Mouse (Mus musculus): ENCODE results near the gene Gm3045. TPM values are rescaled to one million over a fixed set of nuclear protein-coding genes. Genes with fewer than 3 reads are reported as not detected.

Gm3045 gene
- total RNA-seq (2014; rRNA removed) (not detected in 2 replicates), polyA plus RNA-seq (2015; fragmentation: Nextera tagmentation; extraction: Ambion mirVana) (not detected in 2 replicates)

DNA sequence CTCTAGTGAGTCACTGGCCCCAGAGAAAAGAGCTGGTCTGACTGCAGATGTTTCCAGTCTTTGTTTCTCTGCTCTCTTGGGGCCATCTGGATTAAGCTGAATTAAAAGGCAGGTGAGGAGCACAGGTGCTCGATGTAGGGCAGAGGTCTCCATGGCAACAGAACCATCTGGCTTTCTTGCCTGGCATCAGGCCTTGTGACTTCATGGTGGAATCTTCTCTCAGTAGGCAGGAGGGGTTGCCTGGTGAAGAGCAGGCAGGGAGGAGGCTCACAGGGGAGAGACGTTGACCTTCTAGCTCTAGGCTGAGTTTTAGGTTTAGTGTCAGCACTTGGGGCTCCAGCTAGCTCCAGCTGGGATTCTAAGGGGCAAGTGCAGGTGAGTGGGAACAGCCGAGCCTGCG, at the start of gene Gm3045:
Gm3045 (plus strand) TSS at position 230 of the 400 bp plus-strand sequence.
- Histone ChIP-seq H3K9me3 (ENCODE audit: low read length) (no peaks in the 10 kb centered on the region), H3K27ac (ENCODE audit: low read depth, low read length) (no peak within 1 kb of the TSS), H3K9ac (replicated peaks; ENCODE audit: low read length, poor library complexity, severe bottlenecking) (no peak within 1 kb of the TSS), H3K4me1 (ENCODE audit: insufficient read depth, low read length) (no peaks in the 10 kb centered on the region), H3K36me3 (ENCODE audit: insufficient read depth, low read length) (no peaks in the 10 kb centered on the region), H3K27me3 (ENCODE audit: insufficient read depth, low read length) (peaks cover 4% of the 10 kb centered on the region; the same call in 1 of the 2 replicates), H3K4me2 (ENCODE audit: low read depth, low read length, poor library complexity, severe bottlenecking) (no peak within 1 kb of the TSS), H3K4me3 (ENCODE audit: low read depth, low read length) (no peak within 1 kb of the TSS)
- WGBS = 74% methylated on average over 4 of the region's 4 CpGs
- DNase-seq (ENCODE audit: low spot score) (peak; percentile 56), ATAC-seq (ENCODE audit: low FRiP score) (no peak)
- no peak for TF ChIP-seq CTCF (IDR thresholded peaks at IDR 0.05)

DNA sequence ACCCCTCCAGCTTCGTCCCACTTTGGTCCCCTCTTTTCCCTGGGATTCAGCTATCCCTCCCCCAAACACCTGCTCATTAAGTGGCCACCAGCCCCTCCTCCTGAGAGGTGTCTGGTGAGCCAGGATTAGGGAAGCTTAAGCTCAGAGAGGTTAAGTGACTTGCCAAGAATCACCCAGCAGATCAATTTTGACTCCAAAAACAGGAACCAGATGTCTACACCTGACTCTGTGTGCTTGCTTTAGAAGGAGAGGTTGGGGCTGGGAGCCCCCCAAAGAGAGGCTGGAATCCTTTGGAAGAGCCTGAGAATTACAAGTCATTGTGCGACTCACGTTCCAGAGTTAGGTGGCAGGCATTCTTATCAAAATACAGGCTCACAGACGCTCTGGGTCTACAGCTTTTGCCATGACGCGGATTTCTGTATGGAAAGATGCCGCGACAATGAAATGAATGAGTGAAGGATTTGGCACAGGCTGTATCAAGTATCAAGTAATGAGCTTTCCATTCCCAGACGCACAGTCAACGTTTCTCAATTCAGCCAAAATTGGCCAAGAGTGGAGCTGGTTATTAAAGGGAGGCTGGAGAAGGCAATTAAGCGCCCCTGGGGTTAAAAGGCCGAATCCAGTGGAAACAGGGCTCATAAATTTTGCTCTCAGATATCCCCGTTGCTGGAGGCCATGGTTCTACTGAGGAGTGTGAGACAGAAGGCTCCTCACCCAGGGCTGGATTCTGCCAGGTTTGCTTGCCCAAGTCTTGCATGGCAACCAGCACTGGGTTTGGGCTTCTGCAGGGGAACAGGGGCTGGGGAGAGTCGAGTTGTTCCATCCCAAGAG, 45.3 kb upstream of the Gm3045 start:
- Histone ChIP-seq H3K9me3 (ENCODE audit: low read length) (no peaks in the 10 kb centered on the region), H3K27ac (ENCODE audit: low read depth, low read length) (no peak overlapping the region), H3K4me3 (ENCODE audit: low read depth, low read length) (no peak overlapping the region), H3K27me3 (ENCODE audit: insufficient read depth, low read length) (no peaks in the 10 kb centered on the region), H3K4me2 (ENCODE audit: low read depth, low read length, poor library complexity, severe bottlenecking) (no peak overlapping the region), H3K4me1 (ENCODE audit: insufficient read depth, low read length) (no peaks in the 10 kb centered on the region), H3K9ac (replicated peaks; ENCODE audit: low read length, poor library complexity, severe bottlenecking) (no peak overlapping the region), H3K36me3 (ENCODE audit: insufficient read depth, low read length) (no peaks in the 10 kb centered on the region)
- no peak for DNase-seq (ENCODE audit: low spot score)
- ATAC-seq (ENCODE audit: low FRiP score) = no peak
- 68% methylated on average over 14 of the region's 14 CpGs for WGBS
- no peak for TF ChIP-seq CTCF (IDR thresholded peaks at IDR 0.05)

DNA sequence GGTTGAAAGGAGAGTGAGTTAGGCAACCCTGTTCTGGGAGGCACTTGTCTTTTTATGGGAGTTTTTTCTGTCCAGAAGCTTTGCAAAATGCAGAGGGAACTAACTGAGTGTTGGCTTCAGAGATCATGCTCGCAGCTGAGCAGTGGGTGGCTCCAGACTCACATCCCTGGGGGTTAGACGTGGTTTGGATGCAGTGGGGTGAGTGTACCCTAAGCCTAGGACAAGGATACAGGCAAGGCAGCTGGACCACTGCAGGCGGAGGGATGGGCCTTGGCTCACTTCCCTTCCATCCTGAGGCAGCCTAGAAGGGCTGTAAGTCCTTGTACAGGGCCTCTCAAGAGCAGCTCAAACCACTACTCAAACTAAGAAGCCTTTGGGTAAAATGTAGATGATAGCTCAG, 43.0 kb upstream of the Gm3045 start:
- no peaks in the 10 kb centered on the region for H3K9me3 ChIP-seq (ENCODE audit: low read length)
- WGBS = 78% methylated on average over 3 of the region's 3 CpGs
- no peaks in the 10 kb centered on the region for H3K36me3 ChIP-seq (ENCODE audit: insufficient read depth, low read length)
- no peak for TF ChIP-seq CTCF (IDR thresholded peaks at IDR 0.05)
- DNase-seq (ENCODE audit: low spot score) (no peak), ATAC-seq (ENCODE audit: low FRiP score) (no peak)
- H3K4me3 ChIP-seq (ENCODE audit: low read depth, low read length) = no peak overlapping the region
- H3K4me1 ChIP-seq (ENCODE audit: insufficient read depth, low read length) = no peaks in the 10 kb centered on the region
- H3K9ac ChIP-seq (replicated peaks; ENCODE audit: low read length, poor library complexity, severe bottlenecking) = no peak overlapping the region
- no peak overlapping the region for H3K27ac ChIP-seq (ENCODE audit: low read depth, low read length)
- H3K27me3 ChIP-seq (ENCODE audit: insufficient read depth, low read length) = no peaks in the 10 kb centered on the region
- H3K4me2 ChIP-seq (ENCODE audit: low read depth, low read length, poor library complexity, severe bottlenecking) = no peak overlapping the region

DNA sequence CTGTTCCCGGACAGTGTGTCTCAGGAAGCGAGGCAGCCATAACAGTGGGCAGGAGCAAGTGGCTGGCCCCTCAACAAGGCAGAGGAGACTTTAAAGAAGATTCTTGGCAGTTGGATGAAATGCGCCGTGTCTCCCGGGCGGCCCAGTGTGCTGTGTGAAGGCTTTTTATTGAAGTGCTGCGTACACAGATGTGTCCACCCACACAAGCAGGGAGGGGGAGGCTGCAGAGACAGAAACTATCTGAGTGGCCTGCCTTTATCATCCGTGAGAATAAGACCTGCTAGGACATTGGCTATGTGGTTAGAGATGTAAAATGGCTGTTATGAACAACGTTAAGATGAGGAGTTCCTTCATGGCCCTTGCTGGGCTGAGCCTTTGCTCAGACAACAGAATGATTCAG, 40.0 kb upstream of the Gm3045 start:
- H3K27me3 ChIP-seq (ENCODE audit: insufficient read depth, low read length) = no peaks in the 10 kb centered on the region
- H3K9ac ChIP-seq (replicated peaks; ENCODE audit: low read length, poor library complexity, severe bottlenecking) = no peak overlapping the region
- DNase-seq (ENCODE audit: low spot score) (no peak), ATAC-seq (ENCODE audit: low FRiP score) (no peak)
- H3K27ac ChIP-seq (ENCODE audit: low read depth, low read length) = no peak overlapping the region
- WGBS = 64% methylated on average over 9 of the region's 9 CpGs
- no peaks in the 10 kb centered on the region for H3K9me3 ChIP-seq (ENCODE audit: low read length)
- H3K36me3 ChIP-seq (ENCODE audit: insufficient read depth, low read length) = no peaks in the 10 kb centered on the region
- H3K4me1 ChIP-seq (ENCODE audit: insufficient read depth, low read length) = no peaks in the 10 kb centered on the region
- no peak for TF ChIP-seq CTCF (IDR thresholded peaks at IDR 0.05)
- no peak overlapping the region for H3K4me3 ChIP-seq (ENCODE audit: low read depth, low read length)
- H3K4me2 ChIP-seq (ENCODE audit: low read depth, low read length, poor library complexity, severe bottlenecking) = no peak overlapping the region

DNA sequence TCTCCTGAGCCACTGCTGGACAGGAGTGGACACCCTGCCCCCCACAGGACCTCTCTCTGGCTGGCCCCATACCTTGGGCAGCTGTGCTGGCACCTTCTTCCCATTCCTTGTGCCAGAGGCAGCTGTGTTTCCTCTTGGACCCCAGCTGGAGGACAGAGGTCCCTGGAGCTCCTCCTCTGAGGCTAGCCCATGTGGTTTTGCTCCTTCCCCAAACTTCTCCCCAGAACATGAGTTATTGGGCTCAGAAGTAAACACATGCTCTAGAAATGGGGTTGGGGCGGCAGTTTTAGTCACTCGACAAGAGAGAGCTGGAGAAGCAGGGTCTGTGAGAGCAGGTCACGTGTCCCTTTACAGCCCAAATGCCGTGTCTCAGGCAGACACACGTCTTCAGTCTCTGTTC, 39.0 kb upstream of the Gm3045 start:
- TF ChIP-seq CTCF (IDR thresholded peaks at IDR 0.05) = no peak
- no peak overlapping the region for H3K4me2 ChIP-seq (ENCODE audit: low read depth, low read length, poor library complexity, severe bottlenecking)
- no peaks in the 10 kb centered on the region for H3K4me1 ChIP-seq (ENCODE audit: insufficient read depth, low read length)
- no peaks in the 10 kb centered on the region for H3K9me3 ChIP-seq (ENCODE audit: low read length)
- no peak overlapping the region for H3K4me3 ChIP-seq (ENCODE audit: low read depth, low read length)
- no peaks in the 10 kb centered on the region for H3K27me3 ChIP-seq (ENCODE audit: insufficient read depth, low read length)
- no peaks in the 10 kb centered on the region for H3K36me3 ChIP-seq (ENCODE audit: insufficient read depth, low read length)
- 74% methylated on average over 5 of the region's 5 CpGs for WGBS
- no peak overlapping the region for H3K27ac ChIP-seq (ENCODE audit: low read depth, low read length)
- H3K9ac ChIP-seq (replicated peaks; ENCODE audit: low read length, poor library complexity, severe bottlenecking) = no peak overlapping the region
- DNase-seq (ENCODE audit: low spot score) = no peak
- no peak for ATAC-seq (ENCODE audit: low FRiP score)

DNA sequence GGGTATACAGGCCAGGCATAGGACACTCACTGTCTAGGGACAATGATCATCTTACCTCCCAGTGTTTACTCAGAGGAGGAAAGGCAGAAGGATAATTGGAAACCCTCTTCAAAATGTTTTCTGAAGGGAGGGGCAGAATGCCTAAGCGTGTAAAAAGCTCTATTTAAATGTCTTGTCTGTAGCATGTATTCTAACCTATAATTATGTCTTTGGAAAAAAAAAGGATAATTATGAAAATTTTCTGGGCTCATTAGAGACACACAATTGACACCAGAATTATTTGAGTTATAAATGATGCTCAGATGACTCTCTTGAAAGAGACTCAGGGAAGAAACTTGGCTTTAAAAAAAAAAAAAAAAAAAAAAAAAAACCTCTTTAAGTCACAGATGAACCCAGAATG, 38.4 kb upstream of the Gm3045 start:
- WGBS = 75% methylated on average over 1 of the region's 1 CpGs
- Histone ChIP-seq H3K4me1 (ENCODE audit: insufficient read depth, low read length) (no peaks in the 10 kb centered on the region), H3K4me3 (ENCODE audit: low read depth, low read length) (no peak overlapping the region), H3K9ac (replicated peaks; ENCODE audit: low read length, poor library complexity, severe bottlenecking) (no peak overlapping the region), H3K9me3 (ENCODE audit: low read length) (no peaks in the 10 kb centered on the region), H3K27me3 (ENCODE audit: insufficient read depth, low read length) (no peaks in the 10 kb centered on the region), H3K4me2 (ENCODE audit: low read depth, low read length, poor library complexity, severe bottlenecking) (no peak overlapping the region), H3K27ac (ENCODE audit: low read depth, low read length) (no peak overlapping the region), H3K36me3 (ENCODE audit: insufficient read depth, low read length) (no peaks in the 10 kb centered on the region)
- DNase-seq (ENCODE audit: low spot score) = no peak
- ATAC-seq (ENCODE audit: low FRiP score) = no peak; the same call in 1 of the 2 replicates
- no peak for TF ChIP-seq CTCF (IDR thresholded peaks at IDR 0.05)

All from midbrain, postnatal 0 days (tissue).